Mouse (Mus musculus): ENCODE results near the gene Slc8b1. TPM values are rescaled to one million over a fixed set of nuclear protein-coding genes. Genes with fewer than 3 reads are reported as not detected.
A peak's percentile ranks its signal among the peaks of the same experiment; 100 is the strongest.

Slc8b1 gene
- polyA plus RNA-seq, 1 experiment from 2014 or later, result 3.5 TPM

DNA sequence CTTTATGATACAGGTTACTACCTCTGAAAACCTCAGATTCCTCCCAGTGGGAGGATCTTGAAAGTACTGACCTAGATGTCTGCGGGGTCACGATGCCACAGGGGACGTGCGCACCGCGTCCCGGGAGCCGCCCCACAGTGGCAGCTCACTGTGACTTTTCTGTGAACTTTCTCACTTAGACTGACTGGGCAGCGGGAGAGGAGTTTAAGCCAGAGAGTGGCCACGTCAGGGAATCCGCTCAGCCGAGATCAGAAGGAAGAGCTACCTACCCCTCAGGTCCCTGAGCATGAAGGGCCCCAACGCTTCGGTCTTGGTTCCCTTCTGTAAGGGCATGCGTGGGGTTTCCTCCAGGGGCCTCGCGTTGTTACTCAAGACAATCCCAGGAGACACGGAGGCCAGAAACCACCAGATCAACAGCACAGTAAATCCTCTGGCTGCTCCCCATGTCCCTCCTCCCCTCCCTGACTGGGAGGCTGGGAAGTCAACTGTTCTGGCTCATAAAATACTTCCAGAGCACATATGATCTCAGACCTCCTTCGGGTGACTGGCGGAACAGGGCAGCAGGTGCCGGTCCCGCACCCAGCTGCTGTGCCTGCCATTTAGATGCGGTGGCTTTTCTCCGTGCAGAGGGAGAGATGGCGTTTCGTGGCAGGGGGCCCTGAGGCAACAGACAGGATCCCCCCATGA lies 68.4 kb downstream of the Slc8b1 start:
- ATAC-seq (ENCODE audit: low read depth), result peak; percentile 62

DNA sequence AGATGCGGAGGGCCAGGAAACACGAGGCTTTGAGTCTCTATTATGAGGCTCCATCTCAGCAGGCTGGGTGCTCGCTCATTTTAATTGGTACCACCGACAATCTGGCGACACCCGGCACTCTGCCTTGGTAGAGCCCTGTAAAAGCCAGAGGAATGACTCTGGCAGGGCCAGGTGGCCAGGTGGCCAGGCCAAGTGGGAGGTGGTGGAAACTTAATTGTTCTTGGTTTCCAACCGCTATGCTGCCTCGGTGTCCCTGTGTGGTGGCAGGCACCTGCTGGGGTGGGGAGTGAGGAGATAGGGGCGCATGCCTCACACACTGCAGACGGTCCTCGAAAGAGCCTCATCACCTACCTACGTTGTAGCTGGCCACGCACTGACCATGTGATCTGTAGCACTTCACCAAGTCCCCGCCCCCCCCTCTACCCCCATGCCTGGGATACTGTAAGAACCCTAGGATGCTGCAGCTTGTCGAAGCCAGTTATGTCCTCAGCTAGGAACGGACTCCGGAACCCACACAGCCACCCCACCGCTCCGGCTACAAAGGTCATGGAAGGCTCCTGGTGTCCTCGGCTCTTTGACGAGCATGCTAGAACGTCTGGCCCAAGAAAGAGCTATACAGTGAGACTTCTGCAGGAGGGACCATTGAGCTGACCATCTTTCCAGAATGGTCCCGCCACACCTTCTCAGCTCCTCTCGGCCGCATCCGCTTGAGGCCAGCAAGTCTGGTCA lies 69.1 kb downstream of the Slc8b1 start:
- ATAC-seq (ENCODE audit: low read depth) (no peak), DNase-seq (ENCODE audit: low spot score) (no peak)
- Histone ChIP-seq H3K9me3 (ENCODE audit: control insufficient read depth, low read length) (no peaks in the 10 kb centered on the region), H3K4me3 (ENCODE audit: low read depth, low read length) (no peak overlapping the region), H3K27me3 (replicated peaks; ENCODE audit: control insufficient read depth, insufficient read depth, low read length) (no peaks in the 10 kb centered on the region), H3K27ac (replicated peaks; ENCODE audit: low read depth, low read length) (peak overlapping the region; percentile 74; the same call in 1 of the 2 replicates), H3K36me3 (ENCODE audit: control insufficient read depth, insufficient read depth, low read length) (peaks cover 50% of the 10 kb centered on the region), H3K4me1 (ENCODE audit: control insufficient read depth, insufficient read depth, low read length) (peaks cover 22% of the 10 kb centered on the region), H3K9ac (ENCODE audit: low read depth, low read length) (no peak overlapping the region), H3K4me2 (ENCODE audit: low read depth, low read length) (peak overlapping the region; percentile 8; the same call in 1 of the 2 replicates)
- WGBS, result 86% methylated on average over 25 of the region's 26 CpGs

More for the DNA sequence above, 68.4 kb downstream of the Slc8b1 start:
- peaks cover 22% of the 10 kb centered on the region for H3K4me1 ChIP-seq (ENCODE audit: control insufficient read depth, insufficient read depth, low read length)
- H3K9me3 ChIP-seq (ENCODE audit: control insufficient read depth, low read length), result no peaks in the 10 kb centered on the region
- WGBS, result 24% methylated on average over 23 of the region's 26 CpGs
- peak; percentile 87 for DNase-seq (ENCODE audit: low spot score)
- H3K36me3 ChIP-seq (ENCODE audit: control insufficient read depth, insufficient read depth, low read length), result peaks cover 44% of the 10 kb centered on the region
- H3K4me2 ChIP-seq (ENCODE audit: low read depth, low read length), result peak overlapping the region; percentile 8; the same call in 1 of the 2 replicates
- no peaks in the 10 kb centered on the region for H3K27me3 ChIP-seq (replicated peaks; ENCODE audit: control insufficient read depth, insufficient read depth, low read length)
- H3K9ac ChIP-seq (ENCODE audit: low read depth, low read length), result peak overlapping the region; percentile 26; the same call in 1 of the 2 replicates
- no peak overlapping the region for H3K4me3 ChIP-seq (ENCODE audit: low read depth, low read length)
- peak overlapping the region; percentile 74 for H3K27ac ChIP-seq (replicated peaks; ENCODE audit: low read depth, low read length)

DNA sequence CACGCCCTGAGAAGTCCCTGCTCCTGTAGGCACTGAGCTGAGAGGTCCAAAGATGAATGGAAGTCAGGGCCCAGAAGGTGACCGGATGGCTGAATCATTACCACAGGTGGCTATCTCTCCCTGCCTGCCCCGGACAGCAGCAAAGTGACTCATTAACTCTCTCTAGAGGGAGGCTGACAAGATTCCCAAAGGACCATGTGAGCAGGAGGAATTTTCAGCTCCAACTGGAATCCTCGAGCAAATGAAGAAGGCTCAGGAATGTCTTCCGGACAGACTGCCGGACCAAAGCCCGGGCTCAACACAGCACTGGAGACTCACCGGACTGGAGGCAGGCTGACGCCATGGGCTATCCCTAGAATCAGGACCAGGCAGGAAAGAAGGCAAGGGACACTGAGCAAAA lies 71.0 kb downstream of the Slc8b1 start:
- ATAC-seq (ENCODE audit: low read depth) (no peak), DNase-seq (ENCODE audit: low spot score) (no peak)
- Histone ChIP-seq H3K4me2 (ENCODE audit: low read depth, low read length) (no peak overlapping the region), H3K4me3 (ENCODE audit: low read depth, low read length) (no peak overlapping the region), H3K4me1 (ENCODE audit: control insufficient read depth, insufficient read depth, low read length) (peaks cover 30% of the 10 kb centered on the region), H3K27me3 (replicated peaks; ENCODE audit: control insufficient read depth, insufficient read depth, low read length) (no peaks in the 10 kb centered on the region), H3K36me3 (ENCODE audit: control insufficient read depth, insufficient read depth, low read length) (peaks cover 51% of the 10 kb centered on the region), H3K9me3 (ENCODE audit: control insufficient read depth, low read length) (no peaks in the 10 kb centered on the region), H3K9ac (ENCODE audit: low read depth, low read length) (no peak overlapping the region), H3K27ac (replicated peaks; ENCODE audit: low read depth, low read length) (no peak overlapping the region)
- 86% methylated on average over 9 of the region's 9 CpGs for WGBS

DNA sequence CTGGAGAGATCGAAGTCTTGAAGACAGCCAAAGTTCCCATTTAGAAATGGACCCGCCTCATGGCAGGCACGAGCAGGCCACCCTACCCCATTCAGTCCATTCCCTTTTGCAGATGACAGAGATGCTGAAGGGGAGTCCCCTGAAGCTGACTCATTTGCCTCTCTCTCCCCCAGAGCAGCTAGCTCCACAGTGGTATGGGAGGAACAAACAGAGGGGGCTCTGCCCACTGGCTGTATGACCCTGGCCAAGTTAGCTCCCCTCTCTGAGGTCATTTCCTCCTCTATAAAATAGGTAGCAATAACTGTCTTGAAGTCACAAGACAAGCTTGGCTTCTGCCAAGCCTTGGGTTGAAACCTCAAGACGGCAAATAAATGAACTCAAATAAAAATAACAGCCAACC lies 72.5 kb downstream of the Slc8b1 start:
- Histone ChIP-seq H3K27me3 (replicated peaks; ENCODE audit: control insufficient read depth, insufficient read depth, low read length) (no peaks in the 10 kb centered on the region), H3K4me2 (ENCODE audit: low read depth, low read length) (no peak overlapping the region), H3K9me3 (ENCODE audit: control insufficient read depth, low read length) (no peaks in the 10 kb centered on the region), H3K4me1 (ENCODE audit: control insufficient read depth, insufficient read depth, low read length) (peaks cover 27% of the 10 kb centered on the region), H3K36me3 (ENCODE audit: control insufficient read depth, insufficient read depth, low read length) (peaks cover 51% of the 10 kb centered on the region), H3K27ac (replicated peaks; ENCODE audit: low read depth, low read length) (no peak overlapping the region), H3K9ac (ENCODE audit: low read depth, low read length) (no peak overlapping the region), H3K4me3 (ENCODE audit: low read depth, low read length) (no peak overlapping the region)
- WGBS, result 95% methylated on average over 4 of the region's 4 CpGs
- DNase-seq (ENCODE audit: low spot score) (no peak), ATAC-seq (ENCODE audit: low read depth) (no peak)

Other genes with a start within 250 kb of the Slc8b1 start
- not detected in 2 replicates for gene Lhx5, start 79.5 kb upstream of the Slc8b1 start, polyA plus RNA-seq (2014; fragmentation: Nextera tagmentation; extraction: Ambion mirVana)
- 1.2 and 1.6 TPM in 2 replicates for gene Sdsl, start 38.4 kb upstream of the Slc8b1 start, polyA plus RNA-seq (2014; fragmentation: Nextera tagmentation; extraction: Ambion mirVana)
- not detected in 2 replicates for gene Sds, start 34.6 kb upstream of the Slc8b1 start, polyA plus RNA-seq (2014; fragmentation: Nextera tagmentation; extraction: Ambion mirVana)
- gene Plbd2, start 7.5 kb upstream of the Slc8b1 start, polyA plus RNA-seq (2014; fragmentation: Nextera tagmentation; extraction: Ambion mirVana), result 47.0 and 53.1 TPM in 2 replicates
- gene Tpcn1, start 77.5 kb downstream of the Slc8b1 start, polyA plus RNA-seq (2014; fragmentation: Nextera tagmentation; extraction: Ambion mirVana), result 24.8 and 26.7 TPM in 2 replicates
- gene Iqcd, start 77.8 kb downstream of the Slc8b1 start, polyA plus RNA-seq (2014; fragmentation: Nextera tagmentation; extraction: Ambion mirVana), result 0.60 and 1.7 TPM in 2 replicates
- gene Rita1, start 101.4 kb downstream of the Slc8b1 start, polyA plus RNA-seq (2014; fragmentation: Nextera tagmentation; extraction: Ambion mirVana), result 9.9 and 11.4 TPM in 2 replicates
- 28.2 and 36.4 TPM in 2 replicates for gene Ddx54, start 101.6 kb downstream of the Slc8b1 start, polyA plus RNA-seq (2014; fragmentation: Nextera tagmentation; extraction: Ambion mirVana)
- gene Cfap73, start 123.1 kb downstream of the Slc8b1 start, polyA plus RNA-seq (2014; fragmentation: Nextera tagmentation; extraction: Ambion mirVana), result 1.0 TPM in 1 of 2 replicates, not detected in the other
- gene Rasal1, start 137.6 kb downstream of the Slc8b1 start, polyA plus RNA-seq (2014; fragmentation: Nextera tagmentation; extraction: Ambion mirVana), result 0.50 and 1.4 TPM in 2 replicates
- 3.4 and 4.3 TPM in 2 replicates for gene Dtx1, start 200.8 kb downstream of the Slc8b1 start, polyA plus RNA-seq (2014; fragmentation: Nextera tagmentation; extraction: Ambion mirVana)
- 0.38 and 0.42 TPM in 2 replicates for gene Oas2, start 238.7 kb downstream of the Slc8b1 start, polyA plus RNA-seq (2014; fragmentation: Nextera tagmentation; extraction: Ambion mirVana)